Mouse (Mus musculus) CH12.LX (cell line): ENCODE results near the gene Ormdl1. TPM values are rescaled to one million over a fixed set of nuclear protein-coding genes. Genes with fewer than 3 reads are reported as not detected.

Experiments used
- DNase-seq: peaks from one replicate; pipeline ENCODE4 v3.0.0-alpha.2; 2013; ENCODE audit errors: extremely low read depth
- H3K27ac ChIP-seq: 2 replicates; pipeline ENCODE4 v1.5.1; 2012; ENCODE audit warnings: low read depth, mild to moderate bottlenecking, control low read depth, moderate library complexity; ENCODE audit not compliant: insufficient read depth
- H3K27me3 ChIP-seq: replicated peaks from 2 replicates; pipeline ENCODE3; 2012; ENCODE audit warnings: inconsistent platforms
- H3K36me3 ChIP-seq, 2 experiments: replicated peaks in 1 of 2; 2 replicates each; pipeline versions ENCODE3 to v1.6.1; 2012; ENCODE audit warnings: inconsistent platforms in 1 of 2, low read length in 1 of 2, mild to moderate bottlenecking in 1 of 2, mixed read lengths in 1 of 2, moderate library complexity in 1 of 2; ENCODE audit not compliant: control insufficient read depth in 1 of 2, insufficient read depth in 1 of 2
- H3K4me1 ChIP-seq, 2 experiments: 2 replicates each; pipeline ENCODE4 v1.6.1; 2012; ENCODE audit warnings: inconsistent platforms in 1 of 2, moderate library complexity in 1 of 2; ENCODE audit not compliant: insufficient read depth in 2 of 2, control insufficient read depth in 1 of 2
- H3K4me2 ChIP-seq: 2 replicates; pipeline ENCODE4 v1.6.1; 2012; ENCODE audit warnings: low read depth, mild to moderate bottlenecking, control low read depth; ENCODE audit not compliant: poor library complexity, insufficient read depth, severe bottlenecking
- H3K4me3 ChIP-seq, 3 experiments: fragments of 150-350 bp in 1 of 3; sonication (generic) in 1 of 3; replicated peaks in 1 of 3; 2 replicates each; pipeline versions ENCODE3 to v1.5.1; 2011 to 2012; ENCODE audit warnings: low read depth in 2 of 3, low read length in 2 of 3, mild to moderate bottlenecking in 2 of 3, moderate library complexity in 2 of 3, control low read depth in 1 of 3, improper control_type of control experiment in 1 of 3, inconsistent platforms in 1 of 3, mixed read lengths in 1 of 3; ENCODE audit not compliant: poor library complexity in 1 of 3
- H3K79me2 ChIP-seq: replicated peaks from 2 replicates; pipeline ENCODE4 v1.6.1; 2012; ENCODE audit warnings: mild to moderate bottlenecking, moderate library complexity; ENCODE audit not compliant: control insufficient read depth, poor library complexity, insufficient read depth, severe bottlenecking; ENCODE audit errors: extremely low read depth
- H3K9ac ChIP-seq: 2 replicates; pipeline ENCODE4 v1.6.1; 2012; ENCODE audit warnings: low read depth, mild to moderate bottlenecking, control low read depth, moderate library complexity; ENCODE audit not compliant: insufficient read depth
- H3K9me3 ChIP-seq: replicated peaks from 2 replicates; pipeline ENCODE3; 2012; ENCODE audit warnings: low read length, inconsistent platforms, mixed read lengths
- BHLHE40 ChIP-seq: IDR thresholded peaks from 2 replicates; pipeline ENCODE4 v1.6.1; 2011; ENCODE audit warnings: mild to moderate bottlenecking, low read depth, low read length, improper control_type of control experiment
- CHD1 ChIP-seq: IDR thresholded peaks from 2 replicates; pipeline ENCODE4 v1.6.1; 2012; ENCODE audit warnings: low read depth, low read length, improper control_type of control experiment, inconsistent platforms
- CHD2 ChIP-seq: IDR thresholded peaks from 2 replicates; pipeline ENCODE4 v1.6.1; 2011; ENCODE audit warnings: low read length, improper control_type of control experiment
- CTCF ChIP-seq, 2 experiments: IDR thresholded peaks in 1 of 2; conservative IDR thresholded peaks in 1 of 2; 2 replicates each; pipeline ENCODE4 v1.5.1; 2011 to 2012; ENCODE audit warnings: low read depth in 2 of 2, low read length in 2 of 2, improper control_type of control experiment in 1 of 2, inconsistent platforms in 1 of 2, mild to moderate bottlenecking in 1 of 2, moderate library complexity in 1 of 2
- E2F4 ChIP-seq: IDR thresholded peaks from 2 replicates; pipeline ENCODE4 v1.6.1; 2011; ENCODE audit warnings: low read depth, low read length, improper control_type of control experiment; ENCODE audit not compliant: insufficient replicate concordance
- ELF1 ChIP-seq: IDR thresholded peaks from 2 replicates; pipeline ENCODE4 v1.6.1; 2014; ENCODE audit warnings: low read depth, mild to moderate bottlenecking, inconsistent platforms, low read length, improper control_type of control experiment
- EP300 ChIP-seq: IDR thresholded peaks from 2 replicates; pipeline ENCODE4 v1.6.1; 2011; ENCODE audit warnings: low read length, improper control_type of control experiment
- ETS1 ChIP-seq: conservative IDR thresholded peaks from 2 replicates; pipeline ENCODE4 v1.6.1; 2012; ENCODE audit warnings: low read depth, mild to moderate bottlenecking, inconsistent platforms, low read length, improper control_type of control experiment, moderate library complexity
- GABPA ChIP-seq: IDR thresholded peaks from 2 replicates; pipeline ENCODE4 v1.6.1; 2012; ENCODE audit warnings: low read depth, low read length, improper control_type of control experiment, inconsistent platforms; ENCODE audit not compliant: insufficient replicate concordance
- HCFC1 ChIP-seq: IDR thresholded peaks from 2 replicates; pipeline ENCODE4 v1.6.1; 2012; ENCODE audit warnings: low read depth, mild to moderate bottlenecking, inconsistent platforms, low read length, improper control_type of control experiment
- IRF4 ChIP-seq: IDR thresholded peaks from 2 replicates; pipeline ENCODE4 v1.6.1; 2014; ENCODE audit warnings: low read depth, mild to moderate bottlenecking, inconsistent platforms, low read length, improper control_type of control experiment
- JUN ChIP-seq: IDR thresholded peaks from 2 replicates; pipeline ENCODE4 v1.6.1; 2011; ENCODE audit warnings: low read depth, mild to moderate bottlenecking, low read length, improper control_type of control experiment, moderate library complexity; ENCODE audit not compliant: insufficient read depth
- JUND ChIP-seq: conservative IDR thresholded peaks from 2 replicates; pipeline ENCODE4 v1.6.1; 2011; ENCODE audit warnings: low read depth, low read length, improper control_type of control experiment
- KAT2A ChIP-seq: IDR thresholded peaks from 2 replicates; pipeline ENCODE4 v1.6.1; 2012; ENCODE audit warnings: low read length, improper control_type of control experiment, inconsistent platforms; ENCODE audit not compliant: insufficient replicate concordance
- MAFK ChIP-seq: IDR thresholded peaks from 2 replicates; pipeline ENCODE4 v1.6.1; 2011; ENCODE audit warnings: low read length, improper control_type of control experiment; ENCODE audit not compliant: insufficient replicate concordance
- MAX ChIP-seq: IDR thresholded peaks from 2 replicates; pipeline ENCODE4 v1.6.1; 2011; ENCODE audit warnings: low read length, improper control_type of control experiment
- MAZ ChIP-seq: IDR thresholded peaks from 2 replicates; pipeline ENCODE4 v1.6.1; 2012; ENCODE audit warnings: low read depth, mild to moderate bottlenecking, inconsistent platforms, low read length, improper control_type of control experiment, moderate library complexity
- MEF2A ChIP-seq: IDR thresholded peaks from 2 replicates; pipeline ENCODE4 v1.6.1; 2014; ENCODE audit warnings: low read depth, mild to moderate bottlenecking, inconsistent platforms, low read length, improper control_type of control experiment, borderline replicate concordance
- MXI1 ChIP-seq: IDR thresholded peaks from 2 replicates; pipeline ENCODE4 v1.6.1; 2011; ENCODE audit warnings: mild to moderate bottlenecking, low read depth, low read length, improper control_type of control experiment
- MYC ChIP-seq: IDR thresholded peaks from 2 replicates; pipeline ENCODE4 v1.6.1; 2011; ENCODE audit warnings: low read depth, mild to moderate bottlenecking, improper control_type of control experiment, low read length
- NELFE ChIP-seq: IDR thresholded peaks from 2 replicates; pipeline ENCODE4 v1.6.1; 2011; ENCODE audit warnings: low read depth, low read length, improper control_type of control experiment
- NRF1 ChIP-seq: IDR thresholded peaks from 2 replicates; pipeline ENCODE4 v1.6.1; 2014; ENCODE audit warnings: low read depth, mild to moderate bottlenecking, inconsistent platforms, low read length, improper control_type of control experiment, moderate library complexity
- PAX5 ChIP-seq: IDR thresholded peaks from 2 replicates; pipeline ENCODE4 v1.6.1; 2012; ENCODE audit warnings: low read length, inconsistent platforms, mixed read lengths
- POLR2A ChIP-seq: IDR thresholded peaks from 2 replicates; pipeline ENCODE4 v1.6.1; 2011; ENCODE audit warnings: low read depth, mild to moderate bottlenecking, improper control_type of control experiment, low read length
- POLR2AphosphoS2 ChIP-seq: IDR thresholded peaks from 2 replicates; pipeline ENCODE4 v1.6.1; 2011; ENCODE audit warnings: low read depth, low read length, improper control_type of control experiment
- RAD21 ChIP-seq: IDR thresholded peaks from 2 replicates; pipeline ENCODE4 v1.6.1; 2011; ENCODE audit warnings: low read depth, mild to moderate bottlenecking, low read length, improper control_type of control experiment, moderate library complexity
- RCOR1 ChIP-seq: conservative IDR thresholded peaks from 2 replicates; pipeline ENCODE4 v1.6.1; 2012; ENCODE audit warnings: low read depth, mild to moderate bottlenecking, inconsistent platforms, low read length, improper control_type of control experiment
- SIN3A ChIP-seq: IDR thresholded peaks from 2 replicates; pipeline ENCODE4 v1.6.1; 2012; ENCODE audit warnings: low read length, improper control_type of control experiment, inconsistent platforms
- SMC3 ChIP-seq: IDR thresholded peaks from 2 replicates; pipeline ENCODE4 v1.6.1; 2011; ENCODE audit warnings: low read depth, low read length, improper control_type of control experiment
- TBP ChIP-seq: conservative IDR thresholded peaks from 2 replicates; pipeline ENCODE4 v1.6.1; 2011; ENCODE audit warnings: low read depth, low read length, improper control_type of control experiment
- TCF12 ChIP-seq: IDR thresholded peaks from 2 replicates; pipeline ENCODE4 v1.6.1; 2014; ENCODE audit warnings: low read depth, mild to moderate bottlenecking, inconsistent platforms, low read length, improper control_type of control experiment
- UBTF ChIP-seq: IDR thresholded peaks from 2 replicates; pipeline ENCODE4 v1.6.1; 2012; ENCODE audit warnings: low read depth, mild to moderate bottlenecking, inconsistent platforms, low read length, improper control_type of control experiment, moderate library complexity
- USF1 ChIP-seq: IDR thresholded peaks from 2 replicates; pipeline ENCODE4 v1.6.1; 2014; ENCODE audit warnings: low read depth, mild to moderate bottlenecking, inconsistent platforms, low read length, improper control_type of control experiment
- USF2 ChIP-seq: conservative IDR thresholded peaks from 2 replicates; pipeline ENCODE4 v1.6.1; 2011; ENCODE audit warnings: low read depth, low read length, improper control_type of control experiment
- ZC3H11A ChIP-seq: IDR thresholded peaks from 2 replicates; pipeline ENCODE4 v1.6.1; 2012; ENCODE audit warnings: low read depth, mild to moderate bottlenecking, inconsistent platforms, low read length, improper control_type of control experiment
- ZKSCAN1 ChIP-seq: IDR thresholded peaks from 2 replicates; pipeline ENCODE4 v1.6.1; 2012; ENCODE audit warnings: low read depth, inconsistent platforms, low read length, improper control_type of control experiment, borderline replicate concordance
- ZMIZ1 ChIP-seq: IDR thresholded peaks from 2 replicates; pipeline ENCODE4 v1.6.1; 2012; ENCODE audit warnings: low read depth, mild to moderate bottlenecking, inconsistent platforms, low read length, improper control_type of control experiment
- ZNF384 ChIP-seq: IDR thresholded peaks from 2 replicates; pipeline ENCODE4 v1.6.1; 2012; ENCODE audit warnings: low read depth, low read length, improper control_type of control experiment, inconsistent platforms
- dilution Hi-C: fragments of 300-500 bp; cut with MboI; formaldehyde crosslinking; loops from 2 replicates; pipeline ENCODE4 v1.14.3; 2020; ENCODE audit warnings: low sequenced_read_pairs; ENCODE audit not compliant: extremely low pct_unique_long_range_greater_than_20kb, extremely low pct_ligation_motif_present
- in situ Hi-C: fragments of 300-500 bp; cut with MboI; formaldehyde crosslinking; loops from 3 replicates; pipeline ENCODE4 v1.14.3; 2019; ENCODE audit warnings: low sequenced_read_pairs, low pct_ligation_motif_present, low pct_unique_long_range_greater_than_20kb, mixed read lengths
- polyA plus RNA-seq: library from polyadenylated mRNA; unstranded; fragments of >175 nt; gene quantifications from 2 replicates; pipeline ENCODE4 v1.2.1, GENCODE M21; 2012; ENCODE audit warnings: low read depth; ENCODE audit not compliant: insufficient read length
- total RNA-seq, 2 experiments: library from RNA; depleted of rRNA; stranded (reverse); fragments of 300-350 nt in 1 of 2; fragments of >200 nt in 1 of 2; gene quantifications; 2 replicates each; pipeline ENCODE4 v1.2.3; 2012 to 2014

The Ormdl1 gene
- total RNA-seq (2012; rRNA removed) (21.6 and 24.8 TPM in 2 replicates), total RNA-seq (2014; rRNA removed) (62.2 and 69.0 TPM in 2 replicates), polyA plus RNA-seq (23.2 and 24.3 TPM in 2 replicates)

DNA sequence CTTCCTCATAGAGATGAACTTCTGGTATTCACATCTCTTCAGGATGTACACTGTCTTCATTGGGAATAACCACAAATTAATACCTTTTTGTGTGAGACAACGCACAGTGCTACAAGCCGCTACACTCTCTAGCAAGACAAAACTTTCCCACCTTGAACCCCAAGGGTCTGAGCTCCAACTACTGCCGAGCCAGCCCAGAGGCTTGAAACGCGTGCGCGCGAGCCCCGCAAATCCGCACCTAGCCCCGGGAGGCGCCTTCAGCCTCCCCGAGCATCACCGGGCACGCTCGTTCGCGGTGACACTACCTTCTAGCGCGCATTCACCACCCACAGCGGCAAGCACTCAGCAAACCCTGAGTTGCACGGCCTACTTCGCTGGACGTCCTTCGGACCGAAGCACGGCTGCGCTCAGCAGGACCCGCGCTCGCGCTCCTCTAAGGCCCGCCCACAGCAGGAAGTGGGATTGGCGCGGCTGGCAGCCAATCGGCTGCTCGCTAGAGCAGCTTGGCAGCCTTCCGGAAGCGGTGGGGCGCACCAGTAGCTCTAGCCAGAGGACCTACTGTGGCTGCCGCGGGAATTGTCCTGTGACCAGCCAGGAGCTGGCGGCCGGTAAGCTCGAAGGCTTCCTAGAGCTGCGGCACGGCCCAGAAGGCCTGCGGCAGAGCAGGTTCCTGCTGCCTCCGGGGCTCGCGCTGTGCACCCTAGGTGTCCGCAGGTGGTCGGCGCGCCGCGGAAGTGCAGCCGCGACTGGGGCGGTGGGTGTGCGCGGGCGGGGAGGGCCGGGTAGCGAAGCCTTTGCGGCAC, at the start of gene Ormdl1, which contains the start of the genes Pms1 and Gm28778:
TSS of gene Ormdl1 (plus strand) at position 515 of the 803 bp plus-strand sequence.
TSS of gene Pms1 (minus strand) at position 438 of the 803 bp plus-strand sequence.
TSS of gene Gm28778 (plus strand) at position 531 of the 803 bp plus-strand sequence.
- TF ChIP-seq PAX5 (no peak), ELF1 (peak; percentile 95), MAFK (no peak), TCF12 (peak; percentile 92), KAT2A (peak; percentile 60; the same call in 1 of the 2 replicates), CHD2 (peak; percentile 70), HCFC1 (peak; percentile 66), UBTF (peak; percentile 65), ZC3H11A (no peak), RAD21 (no peak), NELFE (peak; percentile 89), MYC (0 out of 2 replicates have a peak, but pooled peaks have one; percentile 48), MAX (no peak; the same call in 1 of the 2 replicates), IRF4 (peak; percentile 50; the same call in 1 of the 2 replicates), MAZ (no peak), SMC3 (no peak), MEF2A (peak; percentile 57; the same call in 1 of the 2 replicates), TBP (peak; percentile 71), POLR2A (peak; percentile 96), NRF1 (peak; percentile 80), CHD1 (no peak), USF1 (no peak), MXI1 (peak; percentile 76), JUN (no peak), ZMIZ1 (peak; percentile 95), BHLHE40 (peak; percentile 24; the same call in 1 of the 2 replicates), JUND (no peak), RCOR1 (no peak), USF2 (no peak), CTCF (conservative IDR thresholded peaks at IDR 0.05 in 1 of 2, IDR thresholded peaks at IDR 0.05 in 1 of 2; ENCODE audit: low read depth in 2 of 2, low read length in 2 of 2) (no peak), ETS1 (0 out of 2 replicates have a peak, but pooled peaks have one; percentile 14), SIN3A (no peak), E2F4 (no peak), ZKSCAN1 (peak; percentile 55), ZNF384 (no peak), EP300 (no peak), GABPA (no peak), POLR2AphosphoS2 (peak; percentile 76; the same call in 1 of the 2 replicates)
- peak; percentile 91 for DNase-seq
- Histone ChIP-seq H3K27ac (peak within 1 kb of the TSS; percentile 76), H3K9me3 (no peaks in the 10 kb centered on the region), H3K4me2 (peak within 1 kb of the TSS; percentile 89), H3K27me3 (no peaks in the 10 kb centered on the region), H3K4me1 (peaks cover 2 to 49% of the 10 kb centered on the region in 2 experiments; a peak in 3 of 4 replicates), H3K9ac (peak within 1 kb of the TSS; percentile 83), H3K4me3 (peak within 1 kb of the TSS; percentile 77 to 91 (median 86)), H3K36me3 (peaks cover 9 to 46% of the 10 kb centered on the region in 2 experiments), H3K79me2 (peaks cover 14% of the 10 kb centered on the region; the same call in 1 of the 2 replicates)
- in situ Hi-C loops (no loop called here), dilution Hi-C loops (no loop called here)
